Mouse (Mus musculus) right cerebral cortex, postnatal 4 days (tissue): ENCODE measurements around the gene Npas1.

ENCODE experiments used
- DNase-seq: peaks from one replicate; pipeline ENCODE4 v3.0.0-alpha.2; 2022

Gene Npas1

GRCm38 (mm10) chr7:16477628-16478027, at the start of gene Npas1:
TSS of gene Npas1 (minus strand) at chr7:16477728.
- no peak for DNase-seq

- DNase-seq = no peak
Measured at GRCm38 (mm10) chr7:16525995-16526394, 48.5 kb upstream of the Npas1 start.

DNA sequence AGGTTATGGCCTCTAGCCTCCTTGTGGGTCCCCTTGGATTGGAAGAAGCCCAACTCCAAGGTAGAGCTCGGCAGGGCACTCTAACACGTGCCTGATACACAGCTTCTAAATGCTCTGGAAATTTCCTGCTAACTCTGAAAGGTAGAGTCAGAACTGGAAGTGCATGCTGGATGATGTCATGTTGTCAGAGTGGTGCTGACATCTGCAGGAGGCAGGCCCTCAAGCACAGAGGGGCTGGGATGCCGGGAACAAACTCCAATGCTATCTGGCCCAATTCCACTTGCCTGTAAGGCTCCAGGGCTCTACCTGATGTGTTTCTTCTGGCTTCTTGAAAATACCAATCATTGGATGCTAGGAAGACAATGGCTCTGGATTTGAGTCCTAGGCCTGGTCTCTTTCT, 47.9 kb upstream of the Npas1 start:
- DNase-seq = no peak

- no peak for DNase-seq
Measured at GRCm38 (mm10) chr7:16524308-16524707, 46.8 kb upstream of the Npas1 start.

- no peak for DNase-seq
Measured at GRCm38 (mm10) chr7:16519310-16519709, 41.8 kb upstream of the Npas1 start.

- no peak for DNase-seq
Measured at GRCm38 (mm10) chr7:16517198-16517597, 39.7 kb upstream of the Npas1 start.

GRCm38 (mm10) chr7:16507284-16507683, 29.8 kb upstream of the Npas1 start:
- no peak for DNase-seq

GRCm38 (mm10) chr7:16505226-16505593, 27.7 kb upstream of the Npas1 start:
- no peak for DNase-seq

GRCm38 (mm10) chr7:16504573-16505225, 27.2 kb upstream of the Npas1 start:
- no peak for DNase-seq

GRCm38 (mm10) chr7:16501571-16501970, 24.0 kb upstream of the Npas1 start:
- DNase-seq = no peak

- no peak for DNase-seq
Measured at GRCm38 (mm10) chr7:16499671-16500104, 22.2 kb upstream of the Npas1 start.

- DNase-seq = no peak
Measured at GRCm38 (mm10) chr7:16496260-16496659, 18.7 kb upstream of the Npas1 start.

DNA sequence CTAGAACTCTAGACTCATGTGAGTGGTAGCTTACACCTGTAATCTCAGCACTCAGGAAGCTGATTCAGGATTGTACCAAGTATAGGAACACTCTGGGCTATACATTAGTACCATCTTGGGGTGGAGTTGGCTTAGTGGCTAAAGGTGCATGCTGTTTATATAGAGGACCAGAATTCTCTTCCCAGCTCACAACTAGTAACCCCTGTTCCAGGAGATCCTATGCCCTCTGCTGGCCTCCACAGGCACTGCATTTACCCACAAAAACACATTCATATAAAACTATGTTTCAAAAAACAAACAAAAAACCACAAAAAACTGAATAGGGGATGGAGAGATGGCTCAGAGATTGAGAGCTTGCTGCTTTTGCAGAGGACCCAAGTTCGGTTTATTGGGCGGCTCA, 15.8 kb upstream of the Npas1 start:
- peak; percentile 63 for DNase-seq

GRCm38 (mm10) chr7:16492211-16492610, 14.7 kb upstream of the Npas1 start:
- no peak for DNase-seq

GRCm38 (mm10) chr7:16491759-16492158, 14.2 kb upstream of the Npas1 start:
- peak; percentile 65 for DNase-seq

DNA sequence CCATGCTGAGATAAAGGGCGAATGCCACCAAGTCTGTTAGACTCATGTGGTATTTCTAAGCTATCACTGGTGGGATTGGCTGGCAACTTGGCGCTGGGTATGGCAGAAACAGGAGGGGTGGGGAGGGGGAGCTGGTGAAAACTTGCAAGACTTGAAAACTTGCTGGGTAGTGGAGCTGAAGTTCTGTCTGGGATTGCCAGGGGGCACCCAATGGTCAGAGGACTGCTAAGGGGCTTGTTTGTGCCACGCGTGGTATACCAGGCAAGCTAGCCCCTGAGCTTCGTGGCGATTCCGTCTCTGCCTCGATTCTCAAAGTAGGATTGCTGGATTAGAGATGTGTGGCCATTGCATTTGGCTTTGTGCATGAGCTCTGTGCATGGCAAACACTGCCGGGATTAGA, 12.4 kb upstream of the Npas1 start:
- no peak for DNase-seq

DNA sequence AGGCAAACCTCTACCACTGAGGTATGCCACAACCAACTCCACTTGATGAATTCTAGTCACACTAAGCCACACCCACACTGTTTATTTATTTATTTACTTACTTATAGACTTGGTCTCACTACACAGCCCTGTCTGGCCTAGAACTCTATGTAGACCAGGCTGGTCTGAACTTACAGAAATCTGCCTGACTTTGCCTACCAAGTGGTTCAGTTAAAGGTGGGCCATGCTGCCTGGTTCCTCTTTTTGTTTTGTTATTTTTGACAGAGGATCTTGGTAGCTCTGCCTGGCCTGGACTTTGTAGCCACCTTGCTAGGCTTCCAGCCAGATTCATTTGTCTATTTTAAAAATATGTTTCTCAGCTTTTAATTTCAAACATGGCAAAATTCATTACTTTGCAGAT, 11.3 kb upstream of the Npas1 start:
- no peak for DNase-seq

DNA sequence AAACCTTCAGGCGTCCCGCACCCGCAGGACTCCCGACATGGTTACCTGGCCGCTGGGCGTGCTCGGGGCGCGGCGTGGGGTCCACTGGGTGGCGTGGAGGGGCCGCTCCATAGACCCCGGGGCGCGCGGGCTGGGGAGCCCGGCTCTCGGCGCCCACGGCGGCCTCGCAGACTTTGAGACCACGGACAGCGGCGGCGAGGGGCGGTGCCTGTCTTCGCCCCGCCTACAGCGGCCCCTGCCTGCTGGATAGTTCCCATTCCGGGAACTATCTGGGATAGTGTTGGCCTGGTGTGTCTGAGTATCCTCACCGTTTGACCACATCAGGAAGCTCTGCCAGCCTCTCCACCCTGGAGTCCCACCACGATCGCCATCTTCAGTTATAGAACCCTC, 933 bp downstream of the Npas1 start:
- DNase-seq = no peak

DNA sequence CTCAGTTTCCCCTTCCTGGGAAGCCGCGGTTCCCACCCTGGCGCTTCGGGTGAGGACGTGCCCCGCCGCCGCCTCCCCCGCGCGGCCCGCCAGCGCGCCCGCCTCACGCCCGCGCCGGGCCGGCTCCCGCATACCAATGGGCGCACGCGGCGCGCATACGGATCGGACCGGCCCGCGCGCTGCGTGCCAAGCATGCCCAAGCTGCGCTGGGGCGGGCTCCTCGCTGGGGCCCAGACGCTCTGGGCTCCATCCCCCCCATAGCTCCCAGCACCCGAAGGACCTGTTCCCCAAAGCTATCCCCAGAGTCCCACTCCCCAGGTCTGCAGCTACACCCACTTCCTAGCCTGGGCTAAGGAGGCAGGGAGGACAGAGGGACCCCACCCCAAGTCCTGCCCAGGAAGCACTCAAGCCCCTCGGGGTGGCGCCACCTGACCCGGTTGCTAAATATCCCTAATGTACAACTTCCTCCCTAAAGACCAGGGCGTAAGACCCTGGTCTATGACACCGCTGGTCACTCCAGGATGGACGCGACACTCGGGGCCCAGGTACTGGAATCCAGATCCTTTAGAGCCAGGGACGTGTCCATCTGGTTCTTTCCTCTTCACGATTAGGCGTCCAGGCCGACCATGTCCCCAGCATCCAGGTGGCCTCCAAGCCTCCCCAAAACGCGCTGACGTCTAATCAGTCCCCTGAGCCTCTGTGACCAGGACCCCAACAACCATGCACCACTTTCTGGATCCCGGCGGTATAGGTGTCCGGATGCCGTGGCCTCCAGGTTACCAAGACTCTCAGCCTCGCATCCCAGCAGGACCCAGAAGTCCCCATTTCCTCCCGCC, 1.5 kb downstream of the Npas1 start:
- DNase-seq = no peak

DNA sequence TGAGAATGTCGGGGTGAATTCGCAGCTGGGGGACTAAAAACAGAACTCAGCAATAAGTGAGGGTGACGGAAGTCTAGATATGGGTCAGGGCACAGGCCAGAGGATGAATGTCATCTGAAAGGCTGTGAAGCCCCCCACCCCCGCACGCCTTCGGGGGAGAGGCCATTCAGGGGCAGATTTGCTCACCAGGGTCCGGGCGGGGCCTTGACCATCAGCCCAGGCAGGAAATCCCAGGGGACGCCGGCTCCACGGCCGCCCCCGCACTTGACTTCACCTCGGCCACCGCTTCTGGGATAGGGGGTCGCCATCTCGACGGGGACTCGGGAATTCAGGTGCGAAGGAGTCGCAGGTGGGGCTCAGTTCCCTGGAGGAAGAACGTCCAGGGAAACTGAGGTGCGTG, 2.2 kb downstream of the Npas1 start:
- DNase-seq = no peak

- DNase-seq = no peak
Measured at GRCm38 (mm10) chr7:16474445-16474844, 3.1 kb downstream of the Npas1 start.

- no peak for DNase-seq
Measured at GRCm38 (mm10) chr7:16473847-16474246, 3.7 kb downstream of the Npas1 start.

- no peak for DNase-seq
Measured at GRCm38 (mm10) chr7:16472116-16472709, 5.3 kb downstream of the Npas1 start.

- DNase-seq = no peak
Measured at GRCm38 (mm10) chr7:16471549-16471948, 6.0 kb downstream of the Npas1 start.
